Mouse (Mus musculus) heart, embryonic 10.5 days (tissue): ENCODE data around the gene Smc3. TPM values are rescaled to one million over a fixed set of nuclear protein-coding genes. Genes with fewer than 3 reads are reported as not detected.

Experiments used
- DNase-seq: peaks from one replicate; pipeline ENCODE4 v3.0.0-alpha.2; 2017; ENCODE audit warnings: low spot score
- H3K27ac ChIP-seq: fragments of 300-500 bp; sonication (generic); 2 replicates; pipeline ENCODE4 v1.5.1; 2016; ENCODE audit warnings: mild to moderate bottlenecking
- H3K27me3 ChIP-seq: fragments of 300-500 bp; sonication (generic); 2 replicates; pipeline ENCODE4 v1.6.1; 2016; ENCODE audit warnings: mild to moderate bottlenecking; ENCODE audit not compliant: poor library complexity, insufficient read depth, severe bottlenecking
- H3K36me3 ChIP-seq: fragments of 300-500 bp; sonication (generic); 2 replicates; pipeline ENCODE4 v1.6.1; 2016; ENCODE audit warnings: mild to moderate bottlenecking, moderate library complexity
- H3K4me1 ChIP-seq: fragments of 300-500 bp; sonication (generic); 2 replicates; pipeline ENCODE4 v1.6.1; 2016; ENCODE audit warnings: mild to moderate bottlenecking
- H3K4me3 ChIP-seq: fragments of 300-500 bp; sonication (generic); 2 replicates; pipeline ENCODE4 v1.5.1; 2016; ENCODE audit warnings: mild to moderate bottlenecking, moderate library complexity
- H3K9me3 ChIP-seq: fragments of 300-500 bp; sonication (generic); 2 replicates; pipeline ENCODE4 v1.6.1; 2016; ENCODE audit warnings: mild to moderate bottlenecking, moderate library complexity
- WGBS: fragments of 180-500 bp; shearing (Covaris S2); methylation state at CpG from one replicate; pipeline ENCODE4 v1.1.7; 2016; 5-methylcytosine and 5-hydroxymethylcytosine counted together
- polyA plus RNA-seq: library from polyadenylated mRNA; unstranded; fragments of >200 nt; fragmentation: Nextera tagmentation; extraction: Ambion mirVana; gene quantifications from 2 replicates; pipeline ENCODE4 v1.2.1, GENCODE M21; 2016

The Smc3 gene
- polyA plus RNA-seq, 1 experiment from 2014 or later, result 64.8 TPM

- 85% methylated on average over 7 of the region's 7 CpGs for WGBS
- DNase-seq, result no peak
- Histone ChIP-seq H3K36me3 (no peaks in the 10 kb centered on the region), H3K27ac (0 out of 2 replicates have a peak overlapping the region, but pooled peaks have one; percentile 89), H3K4me1 (peaks cover 42% of the 10 kb centered on the region), H3K27me3 (no peaks in the 10 kb centered on the region), H3K9me3 (no peaks in the 10 kb centered on the region), H3K4me3 (no peak overlapping the region)
Observed at GRCm38 (mm10) chr19:53668821-53669220, 68.6 kb downstream of the Smc3 start.

GRCm38 (mm10) chr19:53670625-53671141 lies 70.5 kb downstream of the Smc3 start:
- peak; percentile 88 for DNase-seq
- Histone ChIP-seq H3K27ac (peak overlapping the region; percentile 89), H3K4me1 (peaks cover 58% of the 10 kb centered on the region), H3K36me3 (no peaks in the 10 kb centered on the region), H3K4me3 (peak overlapping the region; percentile 35), H3K9me3 (no peaks in the 10 kb centered on the region), H3K27me3 (peaks cover 18% of the 10 kb centered on the region; the same call in 1 of the 2 replicates)
- WGBS, result 7% methylated on average over 12 of the region's 12 CpGs

- peaks cover 26% of the 10 kb centered on the region for H3K27me3 ChIP-seq
- peaks cover 60% of the 10 kb centered on the region for H3K4me1 ChIP-seq
- no peak for DNase-seq
- H3K27ac ChIP-seq, result peak overlapping the region; percentile 89
- H3K4me3 ChIP-seq, result peak overlapping the region; percentile 35; the same call in 1 of the 2 replicates
- no peaks in the 10 kb centered on the region for H3K36me3 ChIP-seq
- 37% methylated on average over 3 of the region's 3 CpGs for WGBS
- H3K9me3 ChIP-seq, result no peaks in the 10 kb centered on the region
Observed at GRCm38 (mm10) chr19:53671432-53671831, 71.2 kb downstream of the Smc3 start.

- H3K36me3 ChIP-seq, result no peaks in the 10 kb centered on the region
- H3K4me3 ChIP-seq, result peak overlapping the region; percentile 87
- H3K9me3 ChIP-seq, result no peaks in the 10 kb centered on the region
- peaks cover 38% of the 10 kb centered on the region for H3K27me3 ChIP-seq
- WGBS, result 15% methylated on average over 9 of the region's 9 CpGs
- DNase-seq, result no peak
- peak overlapping the region; percentile 97 for H3K27ac ChIP-seq
- peaks cover 58% of the 10 kb centered on the region for H3K4me1 ChIP-seq
Observed at GRCm38 (mm10) chr19:53674131-53674925, 74.1 kb downstream of the Smc3 start.

GRCm38 (mm10) chr19:53676228-53676627 lies 76.0 kb downstream of the Smc3 start:
- no peaks in the 10 kb centered on the region for H3K9me3 ChIP-seq
- DNase-seq, result peak; percentile 76
- peak overlapping the region; percentile 97 for H3K27ac ChIP-seq
- peak overlapping the region; percentile 87 for H3K4me3 ChIP-seq
- WGBS, result 1% methylated on average over 26 of the region's 26 CpGs
- peaks cover 39% of the 10 kb centered on the region for H3K4me1 ChIP-seq
- peaks cover 38% of the 10 kb centered on the region for H3K27me3 ChIP-seq
- H3K36me3 ChIP-seq, result no peaks in the 10 kb centered on the region

GRCm38 (mm10) chr19:53676718-53677634 lies 76.8 kb downstream of the Smc3 start, which contains the start of gene Rbm20:
Rbm20 (plus strand) TSS chr19:53677306.
- Histone ChIP-seq H3K27me3 (peaks cover 38% of the 10 kb centered on the region), H3K27ac (peak within 1 kb of the TSS; percentile 97), H3K9me3 (no peaks in the 10 kb centered on the region), H3K4me3 (peak within 1 kb of the TSS; percentile 87), H3K4me1 (peaks cover 38% of the 10 kb centered on the region), H3K36me3 (no peaks in the 10 kb centered on the region)
- peak; percentile 90 for DNase-seq
- under 1% methylated on average over 80 of the region's 82 CpGs for WGBS

- Histone ChIP-seq H3K36me3 (no peaks in the 10 kb centered on the region), H3K27me3 (peaks cover 34% of the 10 kb centered on the region), H3K4me3 (peak overlapping the region; percentile 87), H3K9me3 (no peaks in the 10 kb centered on the region), H3K4me1 (peaks cover 50% of the 10 kb centered on the region), H3K27ac (peak overlapping the region; percentile 97)
- 78% methylated on average over 9 of the region's 9 CpGs for WGBS
- DNase-seq, result peak; percentile 53
Observed at GRCm38 (mm10) chr19:53679194-53679593, 79.0 kb downstream of the Smc3 start.

GRCm38 (mm10) chr19:53679981-53680380 lies 79.8 kb downstream of the Smc3 start:
- Histone ChIP-seq H3K27ac (peak overlapping the region; percentile 97), H3K27me3 (peaks cover 26% of the 10 kb centered on the region)

GRCm38 (mm10) chr19:53682427-53682826 lies 82.2 kb downstream of the Smc3 start:
- Histone ChIP-seq H3K27me3 (0 out of 2 replicates have a peak, but pooled peaks cover 2% of the 10 kb centered on the region), H3K36me3 (peaks cover 3% of the 10 kb centered on the region; the same call in 1 of the 2 replicates), H3K9me3 (no peaks in the 10 kb centered on the region), H3K27ac (peak overlapping the region; percentile 72), H3K4me3 (peak overlapping the region; percentile 87), H3K4me1 (peaks cover 30% of the 10 kb centered on the region)
- no peak for DNase-seq
- WGBS, result 27% methylated on average over 8 of the region's 8 CpGs

More at GRCm38 (mm10) chr19:53679981-53680380, 79.8 kb downstream of the Smc3 start:
- WGBS, result 65% methylated on average over 7 of the region's 7 CpGs
- Histone ChIP-seq H3K9me3 (no peaks in the 10 kb centered on the region), H3K4me3 (peak overlapping the region; percentile 87), H3K4me1 (peaks cover 44% of the 10 kb centered on the region), H3K36me3 (peaks cover 2% of the 10 kb centered on the region; the same call in 1 of the 2 replicates)
- DNase-seq, result peak; percentile 66

GRCm38 (mm10) chr19:53687592-53687991 lies 87.4 kb downstream of the Smc3 start:
- Histone ChIP-seq H3K27me3 (no peaks in the 10 kb centered on the region), H3K36me3 (peaks cover 13% of the 10 kb centered on the region; the same call in 1 of the 2 replicates), H3K27ac (peak overlapping the region; percentile 29), H3K4me1 (peaks cover 28% of the 10 kb centered on the region), H3K4me3 (no peak overlapping the region), H3K9me3 (no peaks in the 10 kb centered on the region)
- DNase-seq, result no peak
- WGBS, result 78% methylated on average over 5 of the region's 5 CpGs

- no peaks in the 10 kb centered on the region for H3K27me3 ChIP-seq
- no peak for DNase-seq
- no peaks in the 10 kb centered on the region for H3K9me3 ChIP-seq
- H3K27ac ChIP-seq, result no peak overlapping the region
- H3K4me1 ChIP-seq, result peaks cover 26% of the 10 kb centered on the region
- H3K4me3 ChIP-seq, result no peak overlapping the region
- WGBS, result 76% methylated on average over 10 of the region's 10 CpGs
- peaks cover 10% of the 10 kb centered on the region; the same call in 1 of the 2 replicates for H3K36me3 ChIP-seq
Observed at GRCm38 (mm10) chr19:53690816-53691215, 90.6 kb downstream of the Smc3 start.

GRCm38 (mm10) chr19:53694020-53694419 lies 93.8 kb downstream of the Smc3 start:
- H3K4me1 ChIP-seq, result peaks cover 48% of the 10 kb centered on the region
- no peaks in the 10 kb centered on the region for H3K27me3 ChIP-seq
- 23% methylated on average over 1 of the region's 1 CpGs for WGBS
- no peaks in the 10 kb centered on the region for H3K9me3 ChIP-seq
- no peak for DNase-seq
- H3K27ac ChIP-seq, result no peak overlapping the region
- H3K36me3 ChIP-seq, result 0 out of 2 replicates have a peak, but pooled peaks cover under 1% of the 10 kb centered on the region
- no peak overlapping the region for H3K4me3 ChIP-seq
